Mouse (Mus musculus): ENCODE data around the gene Anxa1.

The Anxa1 gene

GRCm38 (mm10) chr19:20390455-20390994 is at the start of gene Anxa1:
Gene Anxa1, minus strand, starts transcription at chr19:20390944.
- DNase-seq (ENCODE audit: low spot score in 2 of 2): peak; percentile 18 to 45

GRCm38 (mm10) chr19:20437043-20437442 is 46.3 kb upstream of the Anxa1 start:
- no peak for DNase-seq (ENCODE audit: low spot score in 2 of 2)

GRCm38 (mm10) chr19:20434541-20434940 is 43.8 kb upstream of the Anxa1 start:
- peak in 1 of 2 experiments; percentile 31 for DNase-seq (ENCODE audit: low spot score in 2 of 2)

- DNase-seq (ENCODE audit: low spot score in 2 of 2): no peak
These were observed 43.2 kb upstream of the Anxa1 start for GRCm38 (mm10) chr19:20433966-20434365.

- no peak for DNase-seq (ENCODE audit: low spot score in 2 of 2)
These were observed 35.9 kb upstream of the Anxa1 start for GRCm38 (mm10) chr19:20426443-20427161.

GRCm38 (mm10) chr19:20411276-20411675 is 20.5 kb upstream of the Anxa1 start:
- no peak for DNase-seq (ENCODE audit: low spot score in 2 of 2)

GRCm38 (mm10) chr19:20409541-20410528 is 19.1 kb upstream of the Anxa1 start:
- no peak for DNase-seq (ENCODE audit: low spot score in 2 of 2)

GRCm38 (mm10) chr19:20406475-20406874 is 15.7 kb upstream of the Anxa1 start:
- no peak for DNase-seq (ENCODE audit: low spot score in 2 of 2)

- no peak for DNase-seq (ENCODE audit: low spot score in 2 of 2)
These were observed 14.3 kb upstream of the Anxa1 start for GRCm38 (mm10) chr19:20405015-20405414.

GRCm38 (mm10) chr19:20403740-20404139 is 13.0 kb upstream of the Anxa1 start:
- no peak for DNase-seq (ENCODE audit: low spot score in 2 of 2)

- no peak for DNase-seq (ENCODE audit: low spot score in 2 of 2)
These were observed 12.5 kb upstream of the Anxa1 start for GRCm38 (mm10) chr19:20403219-20403618.

GRCm38 (mm10) chr19:20402516-20403200 is 11.9 kb upstream of the Anxa1 start:
- no peak for DNase-seq (ENCODE audit: low spot score in 2 of 2)

GRCm38 (mm10) chr19:20401961-20402360 is 11.2 kb upstream of the Anxa1 start:
- no peak for DNase-seq (ENCODE audit: low spot score in 2 of 2)

GRCm38 (mm10) chr19:20399187-20399586 is 8.4 kb upstream of the Anxa1 start:
- DNase-seq (ENCODE audit: low spot score in 2 of 2): no peak

- DNase-seq (ENCODE audit: low spot score in 2 of 2): no peak
These were observed 6.3 kb upstream of the Anxa1 start for GRCm38 (mm10) chr19:20397092-20397491.

GRCm38 (mm10) chr19:20393556-20394274 is 3.0 kb upstream of the Anxa1 start:
- peak; percentile 11 to 61 for DNase-seq (ENCODE audit: low spot score in 2 of 2)

GRCm38 (mm10) chr19:20389723-20390122 is 1.0 kb downstream of the Anxa1 start:
- DNase-seq (ENCODE audit: low spot score in 2 of 2): no peak

- no peak for DNase-seq (ENCODE audit: low spot score in 2 of 2)
These were observed 1.5 kb downstream of the Anxa1 start for GRCm38 (mm10) chr19:20389245-20389644.

GRCm38 (mm10) chr19:20388276-20388675 is 2.5 kb downstream of the Anxa1 start:
- DNase-seq (ENCODE audit: low spot score in 2 of 2): no peak

- DNase-seq (ENCODE audit: low spot score in 2 of 2): no peak
These were observed 4.4 kb downstream of the Anxa1 start for GRCm38 (mm10) chr19:20386296-20386695.

- no peak for DNase-seq (ENCODE audit: low spot score in 2 of 2)
These were observed 5.1 kb downstream of the Anxa1 start for GRCm38 (mm10) chr19:20385645-20386044.

Measured in urinary bladder, adult 18-20 months (tissue).